Mouse (Mus musculus): Measurements from ENCODE around the gene Susd1. TPM values are rescaled to one million over a fixed set of nuclear protein-coding genes. Genes with fewer than 3 reads are reported as not detected.

Gene Susd1
- polyA plus RNA-seq, 1 experiment from 2014 or later, result 3.7 TPM

DNA sequence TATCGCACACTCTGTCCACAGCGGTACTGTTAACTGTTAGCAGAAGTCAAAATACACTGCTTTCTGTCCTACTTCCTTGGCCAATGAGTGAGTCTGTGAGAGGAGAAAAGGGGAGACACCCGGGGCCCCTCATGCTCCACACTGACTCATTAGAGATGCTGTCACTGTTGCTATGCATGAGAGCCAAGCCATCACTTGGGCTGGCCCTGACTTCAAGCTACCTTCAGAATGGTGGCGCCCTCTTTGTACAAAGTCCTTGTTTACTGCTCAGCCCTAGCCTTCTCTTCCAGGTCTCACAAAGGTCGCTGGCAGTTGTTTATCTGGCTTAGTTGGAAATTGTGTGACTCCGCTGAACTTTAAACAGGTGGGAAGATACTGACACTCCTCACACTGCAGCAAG is 119.8 kb downstream of the Susd1 start:
- ATAC-seq (replicated peaks; ENCODE audit: insufficient number of reproducible peaks, insufficient read depth, low FRiP score, low read depth), result no peak
- Histone ChIP-seq H3K4me1 (replicated peaks) (peaks cover 24% of the 10 kb centered on the region), H3K9me3 (replicated peaks) (no peaks in the 10 kb centered on the region), H3K27me3 (no peaks in the 10 kb centered on the region), H3K4me2 (no peak overlapping the region), H3K9ac (no peak overlapping the region), H3K36me3 (no peaks in the 10 kb centered on the region), H3K27ac (no peak overlapping the region), H3K4me3 (no peak overlapping the region)
- WGBS, result 71% methylated on average over 6 of the region's 6 CpGs

DNA sequence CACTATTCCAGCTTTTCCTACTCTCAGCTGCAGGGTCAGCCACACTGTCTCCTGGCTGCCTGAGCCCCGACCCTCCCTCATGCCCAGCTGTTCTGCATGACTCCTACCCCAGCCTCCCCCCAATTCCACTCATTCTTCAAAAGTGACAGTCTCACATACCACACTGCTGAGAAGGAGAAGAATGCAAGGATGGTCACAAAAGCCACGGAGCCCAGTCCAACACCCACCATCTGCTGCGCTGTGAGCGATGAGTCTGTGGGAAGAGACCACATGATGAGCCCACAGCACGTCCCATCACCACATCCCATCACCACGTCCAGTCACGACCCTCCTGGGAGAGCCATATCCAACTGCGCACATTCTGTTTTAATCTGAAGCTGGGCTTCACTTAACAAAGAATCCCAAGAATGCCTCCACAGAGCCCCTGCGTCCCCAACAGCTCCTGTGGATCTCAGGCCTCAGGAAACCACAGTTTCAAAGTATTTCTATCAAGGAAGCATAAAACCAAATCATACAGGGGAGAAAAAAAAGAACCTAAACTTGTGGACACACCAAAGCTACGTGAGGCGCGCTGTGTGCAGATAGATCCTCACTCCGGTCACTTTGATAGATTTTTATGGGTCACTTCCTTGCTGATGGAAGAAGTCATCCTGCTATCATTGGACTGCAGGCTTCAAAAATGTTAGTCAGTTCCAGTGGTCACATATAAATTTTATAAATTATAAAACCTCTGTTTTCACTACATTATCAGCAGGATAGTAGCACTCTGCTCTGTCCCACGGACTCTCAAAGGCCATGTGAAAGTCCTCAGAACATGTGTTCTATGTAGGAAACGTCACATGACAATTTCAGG is 122.7 kb downstream of the Susd1 start:
- no peaks in the 10 kb centered on the region for H3K27me3 ChIP-seq
- H3K36me3 ChIP-seq, result no peaks in the 10 kb centered on the region
- 0 out of 2 replicates have a peak overlapping the region, but pooled peaks have one; percentile 3 for H3K4me3 ChIP-seq
- 0 out of 2 replicates have a peak, but pooled peaks have one; percentile 53 for ATAC-seq (replicated peaks; ENCODE audit: insufficient number of reproducible peaks, insufficient read depth, low FRiP score, low read depth)
- 44% methylated on average over 15 of the region's 15 CpGs for WGBS
- peaks cover 14% of the 10 kb centered on the region for H3K4me1 ChIP-seq (replicated peaks)
- H3K4me2 ChIP-seq, result peak overlapping the region; percentile 41
- peak overlapping the region; percentile 50 for H3K27ac ChIP-seq
- H3K9ac ChIP-seq, result no peak overlapping the region
- H3K9me3 ChIP-seq (replicated peaks), result no peaks in the 10 kb centered on the region

DNA sequence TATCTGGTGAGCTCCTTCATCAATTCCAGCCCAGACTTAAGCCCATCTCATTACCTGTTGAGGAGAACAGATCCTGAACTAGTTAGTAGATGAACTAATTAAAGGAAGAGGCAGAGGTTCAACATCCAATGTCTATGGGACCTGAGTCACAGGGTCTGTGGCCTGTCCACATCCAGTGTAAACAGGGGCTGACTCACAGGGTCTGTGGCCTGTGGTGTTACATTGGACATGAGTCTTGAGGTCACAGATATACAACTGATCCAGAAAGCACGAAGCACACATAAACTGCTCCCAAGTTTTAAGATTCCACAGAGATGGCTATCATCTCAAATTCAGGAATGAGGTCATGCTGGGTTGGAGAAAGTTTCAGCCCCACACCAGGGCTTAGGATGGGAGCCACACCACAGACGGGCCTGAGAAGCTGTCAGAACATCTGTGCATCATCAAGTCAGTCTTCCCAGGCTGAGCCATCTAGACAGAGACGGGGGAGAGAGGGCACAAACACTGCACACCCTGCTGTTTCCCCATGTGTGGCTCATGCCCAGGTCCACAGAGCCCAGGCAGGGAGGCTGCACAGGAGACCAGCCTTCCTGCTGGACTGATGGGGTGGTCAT is 123.4 kb downstream of the Susd1 start:
- ATAC-seq (replicated peaks; ENCODE audit: insufficient number of reproducible peaks, insufficient read depth, low FRiP score, low read depth), result no peak; the same call in 1 of the 2 replicates
- H3K4me1 ChIP-seq (replicated peaks), result peaks cover 14% of the 10 kb centered on the region
- H3K4me3 ChIP-seq, result 0 out of 2 replicates have a peak overlapping the region, but pooled peaks have one; percentile 3
- peak overlapping the region; percentile 50 for H3K27ac ChIP-seq
- H3K36me3 ChIP-seq, result no peaks in the 10 kb centered on the region
- H3K9me3 ChIP-seq (replicated peaks), result no peaks in the 10 kb centered on the region
- no peaks in the 10 kb centered on the region for H3K27me3 ChIP-seq
- peak overlapping the region; percentile 41 for H3K4me2 ChIP-seq
- H3K9ac ChIP-seq, result no peak overlapping the region
- 48% methylated on average over 3 of the region's 3 CpGs for WGBS

DNA sequence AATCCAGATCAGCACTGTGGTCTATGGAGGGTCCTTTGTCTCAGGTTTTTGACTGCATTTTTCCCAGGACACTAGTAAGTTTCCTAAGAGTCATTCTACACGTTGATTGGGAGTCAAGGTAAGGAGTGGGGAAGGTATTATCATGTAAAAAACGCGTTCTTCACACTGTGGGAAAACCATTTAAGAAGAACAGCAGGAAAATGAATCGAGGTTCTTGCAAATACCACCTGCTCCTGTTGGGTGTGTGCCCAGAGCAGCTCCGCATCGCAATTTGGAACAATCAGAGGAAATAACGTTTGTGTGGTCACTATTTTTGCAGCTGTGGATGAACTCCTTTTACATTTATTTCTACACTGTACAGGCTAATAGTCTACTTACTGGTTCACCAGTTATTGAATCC is 125.5 kb downstream of the Susd1 start:
- Histone ChIP-seq H3K9me3 (replicated peaks) (no peaks in the 10 kb centered on the region), H3K4me2 (no peak overlapping the region), H3K4me1 (replicated peaks) (peaks cover 12% of the 10 kb centered on the region), H3K4me3 (no peak overlapping the region), H3K27me3 (no peaks in the 10 kb centered on the region), H3K36me3 (no peaks in the 10 kb centered on the region), H3K27ac (no peak overlapping the region), H3K9ac (no peak overlapping the region)
- ATAC-seq (replicated peaks; ENCODE audit: insufficient number of reproducible peaks, insufficient read depth, low FRiP score, low read depth), result no peak
- WGBS, result 57% methylated on average over 7 of the region's 7 CpGs

DNA sequence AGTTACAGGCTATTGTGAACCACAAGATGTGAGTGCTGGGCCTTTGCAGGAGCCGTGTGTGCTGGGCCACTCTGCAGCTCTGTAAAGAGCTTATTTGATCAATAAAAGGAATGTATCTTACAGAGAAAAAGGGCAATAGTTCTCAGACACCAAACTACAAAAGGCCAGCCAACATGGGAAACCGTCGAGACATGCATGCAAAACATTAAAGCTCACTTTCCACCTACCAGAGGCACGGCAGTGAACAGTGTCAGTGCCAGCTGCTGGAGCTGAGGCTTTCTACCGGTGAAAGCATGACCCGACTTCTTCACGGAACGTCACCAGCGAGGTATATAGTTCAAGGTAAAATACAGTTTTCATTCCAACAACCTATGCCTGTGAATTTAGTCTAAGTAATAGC is 127.8 kb downstream of the Susd1 start:
- H3K36me3 ChIP-seq, result no peaks in the 10 kb centered on the region
- 87% methylated on average over 9 of the region's 9 CpGs for WGBS
- H3K9ac ChIP-seq, result no peak overlapping the region
- no peak overlapping the region for H3K4me3 ChIP-seq
- H3K4me2 ChIP-seq, result no peak overlapping the region
- peaks cover 7% of the 10 kb centered on the region for H3K4me1 ChIP-seq (replicated peaks)
- H3K9me3 ChIP-seq (replicated peaks), result no peaks in the 10 kb centered on the region
- no peak overlapping the region for H3K27ac ChIP-seq
- H3K27me3 ChIP-seq, result no peaks in the 10 kb centered on the region
- no peak for ATAC-seq (replicated peaks; ENCODE audit: insufficient number of reproducible peaks, insufficient read depth, low FRiP score, low read depth)

DNA sequence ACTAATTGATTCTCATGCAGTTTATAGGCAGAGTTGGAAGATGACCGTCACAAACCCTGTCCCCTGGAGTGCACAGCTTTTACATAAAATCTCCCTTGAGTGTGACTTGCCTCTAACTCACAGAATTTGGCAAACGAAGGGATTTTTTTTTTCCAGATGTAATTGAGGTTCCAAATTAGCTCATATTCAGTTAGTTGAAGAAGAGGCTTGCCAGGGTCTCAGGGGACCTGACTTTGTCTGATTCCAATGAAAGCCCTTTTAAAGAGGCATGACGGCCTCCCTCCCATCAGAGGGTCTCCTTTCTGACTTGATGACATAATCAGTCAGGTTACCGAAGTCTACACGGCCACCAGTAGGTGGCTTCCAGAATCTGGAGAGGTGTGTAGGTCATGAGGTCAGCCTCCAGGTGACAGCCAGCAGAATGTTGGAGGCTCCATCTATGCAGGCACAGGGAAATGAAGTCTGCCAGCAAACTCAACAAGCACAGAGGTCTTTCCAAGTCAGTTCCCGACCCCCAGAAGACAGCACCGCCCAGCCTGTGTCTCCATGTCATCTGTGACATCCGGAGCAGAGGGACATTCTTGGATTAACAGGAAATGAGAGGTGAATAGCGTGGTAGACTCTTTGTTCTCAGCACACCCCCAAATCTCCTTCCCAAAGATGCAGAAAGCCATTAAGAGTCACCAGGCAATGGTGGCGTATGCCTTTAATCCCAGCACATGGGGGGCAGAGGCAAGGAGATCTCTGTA is 130.4 kb downstream of the Susd1 start:
- H3K9ac ChIP-seq, result no peak overlapping the region
- no peaks in the 10 kb centered on the region for H3K27me3 ChIP-seq
- ATAC-seq (replicated peaks; ENCODE audit: insufficient number of reproducible peaks, insufficient read depth, low FRiP score, low read depth), result no peak
- 74% methylated on average over 10 of the region's 10 CpGs for WGBS
- no peaks in the 10 kb centered on the region for H3K9me3 ChIP-seq (replicated peaks)
- no peak overlapping the region for H3K4me3 ChIP-seq
- H3K4me2 ChIP-seq, result no peak overlapping the region
- H3K27ac ChIP-seq, result no peak overlapping the region
- H3K36me3 ChIP-seq, result no peaks in the 10 kb centered on the region
- H3K4me1 ChIP-seq (replicated peaks), result no peaks in the 10 kb centered on the region

DNA sequence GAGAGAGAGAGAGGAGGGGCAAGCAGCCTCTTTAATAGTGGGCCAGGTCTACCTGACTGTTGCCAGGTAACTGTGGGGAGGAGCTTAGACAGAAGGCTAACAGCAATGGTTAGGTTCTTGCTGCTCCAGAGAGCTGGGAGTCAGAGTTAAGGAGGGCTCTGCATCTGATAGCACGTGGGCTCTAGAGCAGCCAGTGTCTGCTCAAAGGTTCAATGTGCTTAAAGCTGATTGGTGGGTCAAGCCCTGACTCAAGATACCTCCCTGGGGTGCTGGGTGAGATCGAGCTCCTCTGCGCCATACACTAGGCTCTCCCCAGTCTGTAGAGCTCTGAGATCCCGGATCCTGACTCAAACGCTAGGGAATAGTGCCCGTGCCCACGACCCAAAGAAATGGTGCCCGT is 136.0 kb downstream of the Susd1 start:
- 84% methylated on average over 8 of the region's 8 CpGs for WGBS
- Histone ChIP-seq H3K27me3 (no peaks in the 10 kb centered on the region), H3K27ac (no peak overlapping the region), H3K36me3 (no peaks in the 10 kb centered on the region), H3K9me3 (replicated peaks) (no peaks in the 10 kb centered on the region), H3K4me3 (no peak overlapping the region), H3K4me2 (no peak overlapping the region), H3K9ac (no peak overlapping the region), H3K4me1 (replicated peaks) (no peaks in the 10 kb centered on the region)
- ATAC-seq (replicated peaks; ENCODE audit: insufficient number of reproducible peaks, insufficient read depth, low FRiP score, low read depth), result no peak

DNA sequence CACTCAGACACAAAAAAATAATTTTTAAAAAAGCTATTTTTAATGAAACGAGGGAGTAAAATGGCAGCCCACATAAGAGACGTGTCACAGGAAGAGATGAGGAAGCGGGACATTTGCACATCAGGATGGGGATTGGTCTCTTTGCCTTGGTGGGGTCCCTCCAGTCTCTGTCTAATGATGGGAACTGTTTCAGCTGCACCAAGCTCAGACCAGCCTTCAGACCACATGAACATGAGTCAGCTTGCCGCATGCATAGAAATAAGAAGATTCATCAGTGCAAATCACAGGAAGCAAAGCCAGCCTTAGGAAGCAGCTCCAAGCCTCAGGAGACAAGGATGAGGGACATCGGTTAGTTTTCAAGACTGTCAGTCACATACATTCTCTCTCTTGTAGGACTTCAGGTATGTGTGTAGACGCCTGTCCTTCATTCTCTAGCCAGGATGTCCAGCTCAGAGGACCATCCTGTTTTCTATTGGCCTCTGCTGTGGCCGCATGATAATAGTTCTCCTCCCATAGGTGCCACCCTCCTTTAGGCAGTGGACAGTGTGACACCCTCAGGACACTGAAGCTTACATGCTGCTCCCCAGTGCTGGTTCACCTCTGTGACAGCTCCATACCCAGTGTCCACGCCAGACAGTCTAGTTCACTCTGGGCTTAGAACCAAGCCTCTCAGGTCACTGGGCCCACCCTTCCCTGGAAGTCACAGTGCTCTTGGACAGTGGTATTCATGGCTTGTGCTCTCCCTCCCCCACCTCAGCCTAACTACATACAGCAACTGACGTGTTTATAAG is 137.2 kb downstream of the Susd1 start:
- no peak overlapping the region for H3K4me3 ChIP-seq
- ATAC-seq (replicated peaks; ENCODE audit: insufficient number of reproducible peaks, insufficient read depth, low FRiP score, low read depth), result no peak
- H3K9me3 ChIP-seq (replicated peaks), result no peaks in the 10 kb centered on the region
- no peaks in the 10 kb centered on the region for H3K27me3 ChIP-seq
- H3K27ac ChIP-seq, result no peak overlapping the region
- H3K9ac ChIP-seq, result no peak overlapping the region
- H3K4me1 ChIP-seq (replicated peaks), result no peaks in the 10 kb centered on the region
- H3K36me3 ChIP-seq, result no peaks in the 10 kb centered on the region
- no peak overlapping the region for H3K4me2 ChIP-seq
- 82% methylated on average over 9 of the region's 9 CpGs for WGBS

DNA sequence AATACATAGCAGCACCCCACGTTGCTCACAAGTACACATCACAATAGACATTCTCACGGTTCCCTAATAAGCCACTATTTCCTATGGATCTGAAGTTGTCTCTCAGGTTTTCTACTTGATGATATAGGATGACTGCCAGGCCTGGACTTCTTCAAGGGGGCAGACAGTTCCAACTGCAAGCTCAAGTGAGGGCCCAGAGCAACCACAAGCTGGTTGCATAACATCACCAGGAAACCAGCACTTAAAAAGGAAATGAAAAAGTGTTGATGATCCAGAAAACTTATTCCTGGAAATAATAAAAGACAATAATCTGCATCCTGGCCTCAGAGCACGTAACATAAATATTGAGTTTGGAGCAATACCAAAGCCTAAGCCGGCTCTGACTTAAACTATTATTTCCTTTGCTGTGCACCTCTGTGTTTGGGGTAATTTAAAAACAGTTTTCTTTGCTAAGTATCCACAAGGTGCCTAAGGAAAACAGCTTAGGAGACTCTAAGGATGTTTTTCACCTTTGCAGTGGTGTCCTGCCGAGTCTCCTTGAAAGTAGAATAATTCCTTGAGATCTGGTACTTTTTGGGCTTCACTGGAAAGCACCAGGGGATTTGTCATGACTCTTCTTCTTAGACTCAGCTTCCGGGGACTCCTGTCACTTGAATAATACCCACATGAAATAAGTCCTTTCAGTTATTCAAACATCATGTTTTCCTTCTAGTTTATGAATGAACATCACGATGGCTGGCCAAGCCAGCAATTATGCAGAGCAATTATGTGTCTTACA is 139.5 kb downstream of the Susd1 start:
- Histone ChIP-seq H3K4me3 (no peak overlapping the region), H3K9ac (no peak overlapping the region), H3K9me3 (replicated peaks) (no peaks in the 10 kb centered on the region), H3K27me3 (no peaks in the 10 kb centered on the region), H3K36me3 (no peaks in the 10 kb centered on the region), H3K27ac (0 out of 2 replicates have a peak overlapping the region, but pooled peaks have one; percentile 17), H3K4me2 (no peak overlapping the region), H3K4me1 (replicated peaks) (no peaks in the 10 kb centered on the region)
- peak; percentile 47; the same call in 1 of the 2 replicates for ATAC-seq (replicated peaks; ENCODE audit: insufficient number of reproducible peaks, insufficient read depth, low FRiP score, low read depth)
- 61% methylated on average over 7 of the region's 7 CpGs for WGBS

DNA sequence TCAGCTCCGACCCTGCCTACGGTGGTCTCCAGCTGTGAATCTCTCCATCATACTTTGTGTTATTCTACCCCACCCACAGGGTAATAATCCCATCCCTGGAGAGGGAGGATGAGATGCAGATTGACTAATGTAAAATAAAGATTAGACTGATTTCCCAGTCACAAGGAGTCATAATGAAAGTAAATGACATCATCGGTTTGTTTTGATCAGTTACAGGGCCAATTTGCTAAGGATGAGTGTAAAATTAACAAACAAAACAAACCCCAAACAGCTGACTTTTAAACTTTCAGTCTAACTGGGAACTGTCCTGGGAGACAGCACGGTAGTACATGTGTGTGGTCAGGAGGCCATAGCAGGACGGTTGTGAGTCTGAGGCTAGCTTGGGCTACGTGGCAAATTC is 143.3 kb downstream of the Susd1 start:
- no peak for ATAC-seq (replicated peaks; ENCODE audit: insufficient number of reproducible peaks, insufficient read depth, low FRiP score, low read depth)
- 88% methylated on average over 6 of the region's 6 CpGs for WGBS
- Histone ChIP-seq H3K4me1 (replicated peaks) (0 out of 2 replicates have a peak, but pooled peaks cover 4% of the 10 kb centered on the region), H3K27ac (no peak overlapping the region), H3K4me2 (no peak overlapping the region), H3K36me3 (no peaks in the 10 kb centered on the region), H3K9ac (no peak overlapping the region), H3K9me3 (replicated peaks) (no peaks in the 10 kb centered on the region), H3K4me3 (no peak overlapping the region), H3K27me3 (no peaks in the 10 kb centered on the region)

Data from heart, embryonic 15.5 days (tissue).